Mouse (Mus musculus): ENCODE data around the gene Cul9. TPM values are rescaled to one million over a fixed set of nuclear protein-coding genes. Genes with fewer than 3 reads are reported as not detected.

The Cul9 gene
- total and polyA plus RNA-seq, 2 experiments from 2014 or later: 13.7 to 44.4 TPM

DNA sequence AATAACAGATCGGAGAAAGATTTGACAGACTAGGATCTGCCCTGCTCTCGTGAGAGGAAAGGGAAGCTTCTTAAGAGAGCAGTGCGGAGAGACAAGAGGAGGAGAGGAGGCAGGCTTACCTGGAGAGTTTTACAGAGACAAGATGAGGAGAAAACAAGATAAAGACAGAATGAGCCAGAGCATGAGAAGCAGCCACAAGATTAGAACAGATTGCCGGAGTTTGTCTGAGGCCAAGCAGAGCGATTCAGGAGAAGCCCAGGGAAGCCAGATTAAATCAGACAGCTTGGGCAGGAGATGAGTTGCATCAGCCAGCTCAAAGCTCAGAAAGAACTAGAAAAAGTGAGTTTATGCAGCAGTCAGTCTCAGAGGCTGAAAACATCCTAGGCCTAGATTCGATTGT, 42.7 kb upstream of the Cul9 start:
- H3K4me3 ChIP-seq (ENCODE audit: low read depth, low read length): no peak overlapping the region
- no peaks in the 10 kb centered on the region for H3K4me1 ChIP-seq (ENCODE audit: insufficient read depth)
- WGBS: 86% methylated on average over 6 of the region's 6 CpGs
- ATAC-seq: no peak
- H3K27ac ChIP-seq (ENCODE audit: low read depth, low read length): no peak overlapping the region
- H3K9me3 ChIP-seq (ENCODE audit: low read length): no peaks in the 10 kb centered on the region
- DNase-seq: no peak
- no peaks in the 10 kb centered on the region for H3K27me3 ChIP-seq (ENCODE audit: insufficient read depth, low read length)
- H3K9ac ChIP-seq: no peak overlapping the region
- TF ChIP-seq CTCF (IDR thresholded peaks at IDR 0.05; ENCODE audit: low read depth): no peak
- H3K36me3 ChIP-seq (ENCODE audit: insufficient read depth): peaks cover 31% of the 10 kb centered on the region; the same call in 1 of the 2 replicates
- no peak overlapping the region for H3K4me2 ChIP-seq (ENCODE audit: low read depth)

DNA sequence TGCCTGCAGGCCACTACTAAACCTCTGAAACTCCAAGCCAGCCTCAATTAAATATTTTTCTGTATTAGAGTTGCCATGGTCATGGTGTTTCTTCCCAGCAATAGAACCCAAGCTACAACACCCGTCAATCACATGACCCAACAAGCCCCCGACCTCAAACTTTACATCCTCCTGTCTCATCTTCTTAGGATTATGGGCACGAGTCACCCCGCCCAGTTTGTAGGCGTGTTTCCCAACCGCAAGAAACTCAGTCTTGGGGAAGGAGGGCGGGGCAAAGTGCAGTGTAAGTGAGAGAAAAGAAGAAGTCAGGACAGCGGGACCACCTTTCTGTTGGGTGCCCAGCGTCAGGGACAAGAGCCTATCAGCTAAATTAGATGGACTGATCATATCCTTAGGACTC, 42.0 kb upstream of the Cul9 start:
- no peak for DNase-seq
- TF ChIP-seq CTCF (IDR thresholded peaks at IDR 0.05; ENCODE audit: low read depth): no peak
- Histone ChIP-seq H3K27me3 (ENCODE audit: insufficient read depth, low read length) (no peaks in the 10 kb centered on the region), H3K27ac (ENCODE audit: low read depth, low read length) (no peak overlapping the region), H3K9me3 (ENCODE audit: low read length) (no peaks in the 10 kb centered on the region), H3K4me2 (ENCODE audit: low read depth) (no peak overlapping the region), H3K9ac (no peak overlapping the region), H3K4me3 (ENCODE audit: low read depth, low read length) (no peak overlapping the region), H3K36me3 (ENCODE audit: insufficient read depth) (peaks cover 31% of the 10 kb centered on the region; the same call in 1 of the 2 replicates), H3K4me1 (ENCODE audit: insufficient read depth) (no peaks in the 10 kb centered on the region)
- WGBS: 90% methylated on average over 9 of the region's 9 CpGs
- no peak for ATAC-seq

DNA sequence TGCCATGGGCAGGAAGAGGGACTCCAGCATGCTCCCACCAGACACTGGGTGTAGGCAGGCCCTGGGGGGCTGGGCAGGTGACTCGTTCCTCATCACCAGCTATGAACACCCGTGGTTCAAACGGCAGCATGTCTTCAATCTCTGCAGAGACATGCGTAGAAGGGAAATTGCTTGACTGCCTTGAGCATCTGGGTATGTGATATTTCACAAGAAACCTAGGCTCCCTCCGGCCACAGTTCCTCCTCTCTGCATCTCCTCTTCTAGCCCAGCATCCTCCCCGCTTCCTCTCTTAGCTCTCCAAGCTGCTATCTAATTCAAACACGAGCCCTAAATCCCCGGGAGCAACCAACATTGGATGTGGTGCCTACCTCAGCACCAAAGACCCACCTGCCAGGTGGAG, 40.1 kb upstream of the Cul9 start:
- Histone ChIP-seq H3K27me3 (ENCODE audit: insufficient read depth, low read length) (no peaks in the 10 kb centered on the region), H3K9ac (no peak overlapping the region), H3K9me3 (ENCODE audit: low read length) (no peaks in the 10 kb centered on the region), H3K4me2 (ENCODE audit: low read depth) (no peak overlapping the region), H3K4me3 (ENCODE audit: low read depth, low read length) (no peak overlapping the region), H3K4me1 (ENCODE audit: insufficient read depth) (no peaks in the 10 kb centered on the region), H3K36me3 (ENCODE audit: insufficient read depth) (peaks cover 46% of the 10 kb centered on the region; the same call in 1 of the 2 replicates), H3K27ac (ENCODE audit: low read depth, low read length) (no peak overlapping the region)
- no peak for TF ChIP-seq CTCF (IDR thresholded peaks at IDR 0.05; ENCODE audit: low read depth)
- DNase-seq: no peak
- 95% methylated on average over 8 of the region's 8 CpGs for WGBS
- ATAC-seq: no peak

DNA sequence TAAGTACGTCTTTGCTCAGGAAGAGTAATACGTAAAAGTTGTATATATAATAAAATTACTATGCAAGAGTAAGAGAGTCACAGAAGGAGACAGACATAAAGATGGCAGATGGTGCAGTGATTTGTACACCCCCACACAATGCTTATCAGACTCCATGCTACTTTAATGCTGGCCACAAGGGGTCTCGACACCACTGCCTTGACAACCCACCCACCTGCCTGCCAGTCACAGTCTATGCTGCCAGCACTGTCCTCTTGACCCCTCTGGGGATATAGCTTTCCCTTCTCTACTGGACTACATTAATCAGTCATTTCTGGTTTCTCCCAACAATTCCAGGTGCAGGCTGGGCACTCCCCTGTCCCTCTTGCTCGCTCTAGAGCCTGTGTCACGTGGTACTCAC, 32.5 kb upstream of the Cul9 start:
- no peaks in the 10 kb centered on the region for H3K4me1 ChIP-seq (ENCODE audit: insufficient read depth)
- TF ChIP-seq CTCF (IDR thresholded peaks at IDR 0.05; ENCODE audit: low read depth): peak; percentile 50
- DNase-seq: no peak
- WGBS: 79% methylated on average over 5 of the region's 5 CpGs
- no peak overlapping the region for H3K27ac ChIP-seq (ENCODE audit: low read depth, low read length)
- no peaks in the 10 kb centered on the region for H3K9me3 ChIP-seq (ENCODE audit: low read length)
- H3K27me3 ChIP-seq (ENCODE audit: insufficient read depth, low read length): no peaks in the 10 kb centered on the region
- no peak overlapping the region for H3K9ac ChIP-seq
- peak; percentile 45; the same call in 1 of the 2 replicates for ATAC-seq
- peaks cover 72% of the 10 kb centered on the region for H3K36me3 ChIP-seq (ENCODE audit: insufficient read depth)
- no peak overlapping the region for H3K4me2 ChIP-seq (ENCODE audit: low read depth)
- no peak overlapping the region for H3K4me3 ChIP-seq (ENCODE audit: low read depth, low read length)

DNA sequence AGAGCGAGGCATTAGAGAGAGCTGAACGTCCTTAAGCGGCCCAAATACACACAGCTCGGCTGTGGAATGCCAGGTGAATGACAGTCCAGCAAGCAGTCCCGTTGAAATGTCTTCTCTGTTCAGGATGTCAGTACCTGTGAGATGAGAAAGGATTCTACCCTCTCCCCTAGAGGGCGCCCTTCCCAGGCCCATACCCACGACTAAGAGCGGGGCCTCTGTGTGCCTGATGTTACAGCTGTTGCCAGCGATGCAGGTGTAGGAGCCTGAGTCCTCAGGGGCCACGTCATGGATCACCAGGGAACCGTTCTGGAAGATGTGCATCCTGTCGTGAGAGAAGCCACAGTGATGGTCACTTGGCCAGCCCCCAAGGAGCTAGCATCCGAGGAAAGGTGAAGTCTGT, 29.9 kb upstream of the Cul9 start:
- H3K9me3 ChIP-seq (ENCODE audit: low read length): no peaks in the 10 kb centered on the region
- no peak overlapping the region for H3K4me2 ChIP-seq (ENCODE audit: low read depth)
- H3K9ac ChIP-seq: no peak overlapping the region
- WGBS: 87% methylated on average over 13 of the region's 13 CpGs
- H3K36me3 ChIP-seq (ENCODE audit: insufficient read depth): peaks cover 75% of the 10 kb centered on the region
- H3K4me3 ChIP-seq (ENCODE audit: low read depth, low read length): no peak overlapping the region
- TF ChIP-seq CTCF (IDR thresholded peaks at IDR 0.05; ENCODE audit: low read depth): peak; percentile 43
- H3K27me3 ChIP-seq (ENCODE audit: insufficient read depth, low read length): no peaks in the 10 kb centered on the region
- no peak for ATAC-seq
- DNase-seq: no peak
- no peak overlapping the region for H3K27ac ChIP-seq (ENCODE audit: low read depth, low read length)
- H3K4me1 ChIP-seq (ENCODE audit: insufficient read depth): no peaks in the 10 kb centered on the region

DNA sequence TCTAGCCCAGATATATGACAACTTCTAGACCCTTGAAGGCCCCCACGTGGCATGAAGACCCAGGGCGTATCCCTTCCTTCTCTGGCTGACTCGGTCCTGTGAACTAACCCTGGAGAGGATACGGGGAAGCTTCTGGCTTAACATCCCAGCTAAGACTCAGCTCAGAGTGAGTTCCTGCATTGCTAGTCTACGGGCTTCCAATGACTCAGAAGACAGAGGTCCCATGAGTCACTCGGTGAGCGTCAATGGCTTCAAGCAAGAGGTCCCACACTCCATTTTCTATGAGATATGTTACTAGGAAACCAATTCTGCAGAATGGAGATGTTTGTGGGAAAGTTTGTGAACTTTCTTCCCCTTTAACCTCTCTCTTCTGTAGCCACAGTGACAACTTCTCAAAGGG, 28.3 kb upstream of the Cul9 start:
- ATAC-seq: no peak
- H3K36me3 ChIP-seq (ENCODE audit: insufficient read depth): peaks cover 75% of the 10 kb centered on the region
- H3K4me1 ChIP-seq (ENCODE audit: insufficient read depth): no peaks in the 10 kb centered on the region

DNA sequence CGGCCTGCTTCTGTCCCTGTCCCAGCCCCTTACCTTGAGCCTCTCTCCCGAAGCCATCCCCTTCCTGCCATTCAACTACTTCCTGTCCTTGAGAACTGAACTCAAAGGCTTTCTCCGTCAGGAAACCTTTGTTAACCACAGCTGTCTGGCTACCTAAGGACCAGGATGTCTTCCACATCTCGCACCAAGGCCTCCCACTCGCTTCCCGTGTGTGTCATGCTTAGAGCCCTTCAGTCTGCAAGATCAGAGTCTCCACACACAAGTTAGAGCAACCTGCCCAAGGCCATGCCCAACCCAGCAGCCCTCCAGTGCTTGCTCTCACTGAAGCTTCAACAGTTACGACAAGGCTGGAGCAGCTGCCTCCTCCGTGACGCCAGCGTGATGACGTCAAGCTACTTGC, 24.8 kb upstream of the Cul9 start:
- no peak overlapping the region for H3K4me3 ChIP-seq (ENCODE audit: low read depth, low read length)

More for the DNA sequence above, 28.3 kb upstream of the Cul9 start:
- Histone ChIP-seq H3K9me3 (ENCODE audit: low read length) (no peaks in the 10 kb centered on the region), H3K4me3 (ENCODE audit: low read depth, low read length) (no peak overlapping the region), H3K4me2 (ENCODE audit: low read depth) (no peak overlapping the region), H3K27me3 (ENCODE audit: insufficient read depth, low read length) (no peaks in the 10 kb centered on the region), H3K9ac (no peak overlapping the region), H3K27ac (ENCODE audit: low read depth, low read length) (no peak overlapping the region)
- no peak for TF ChIP-seq CTCF (IDR thresholded peaks at IDR 0.05; ENCODE audit: low read depth)
- 97% methylated on average over 7 of the region's 7 CpGs for WGBS
- DNase-seq: no peak

More for the DNA sequence above, 24.8 kb upstream of the Cul9 start:
- WGBS: 93% methylated on average over 11 of the region's 11 CpGs
- no peak for DNase-seq
- Histone ChIP-seq H3K27me3 (ENCODE audit: insufficient read depth, low read length) (no peaks in the 10 kb centered on the region), H3K9ac (no peak overlapping the region), H3K36me3 (ENCODE audit: insufficient read depth) (peaks cover 63% of the 10 kb centered on the region), H3K27ac (ENCODE audit: low read depth, low read length) (no peak overlapping the region), H3K4me2 (ENCODE audit: low read depth) (no peak overlapping the region), H3K9me3 (ENCODE audit: low read length) (no peaks in the 10 kb centered on the region), H3K4me1 (ENCODE audit: insufficient read depth) (no peaks in the 10 kb centered on the region)
- no peak for TF ChIP-seq CTCF (IDR thresholded peaks at IDR 0.05; ENCODE audit: low read depth)
- no peak for ATAC-seq
